Mouse (Mus musculus) adrenal gland (tissue): ENCODE measurements around the gene Olfr1020.

Source experiments
- intact Hi-C: fragments of 180-260 bp; cut with DNase I; formaldehyde crosslinking; loops from one replicate; pipeline ENCODE4 v1.15.1; 2025
- long read RNA-seq, 2 experiments: library from polyadenylated mRNA; unstranded; transcript quantifications; one replicate each; pipeline ENCODE4 v2.0.0; 2020; ENCODE audit warnings: borderline replicate concordance in 1 of 2; ENCODE audit not compliant: insufficient replicate concordance in 1 of 2

Gene Olfr1020
- long read RNA-seq, experiment 1, result 0 reads
- long read RNA-seq, experiment 2, result 0 reads

GRCm38 (mm10) chr2:85846730-85847129 is at the start of gene Olfr1020:
Gene Olfr1020 (plus strand): TSS chr2:85847030.
- intact Hi-C loops, result no loop called here

GRCm38 (mm10) chr2:85802444-85802843 is 44.4 kb upstream of the Olfr1020 start, which contains the start of gene Olfr1016:
Gene Olfr1016 (minus strand): TSS chr2:85802544.
- intact Hi-C loops, result no loop called here

GRCm38 (mm10) chr2:85804501-85804900 is 42.3 kb upstream of the Olfr1020 start:
- intact Hi-C loops, result no loop called here

- intact Hi-C loops, result no loop called here
Observed at GRCm38 (mm10) chr2:85818179-85818578, 28.7 kb upstream of the Olfr1020 start, which contains the start of gene Olfr1018. Gene Olfr1018 (plus strand): TSS chr2:85818479.

- intact Hi-C loops, result no loop called here
Observed at GRCm38 (mm10) chr2:85845383-85845782, 1.4 kb upstream of the Olfr1020 start, which contains the start of gene Olfr1019. Gene Olfr1019 (minus strand): TSS chr2:85845483.

GRCm38 (mm10) chr2:85868294-85868693 is 21.5 kb downstream of the Olfr1020 start, which contains the start of gene Olfr1022:
Gene Olfr1022 (plus strand): TSS chr2:85868594.
- intact Hi-C loops, result no loop called here

- intact Hi-C loops, result no loop called here
Observed at GRCm38 (mm10) chr2:85885340-85885739, 38.5 kb downstream of the Olfr1020 start, which contains the start of gene Olfr1023. Gene Olfr1023 (plus strand): TSS chr2:85885640.
